Mouse (Mus musculus) liver, adult 2 months (tissue): Measurements from ENCODE around the gene Tfdp1.

Experiments used
- CTCF ChIP-seq: fragments of 200-500 bp; IDR thresholded peaks from 2 replicates; pipeline ENCODE4 v1.5.1; 2011; ENCODE audit warnings: low read depth, low read length, control low read depth
- POLR2A ChIP-seq: fragments of 200-500 bp; IDR thresholded peaks from 2 replicates; pipeline ENCODE4 v1.6.1; 2011; ENCODE audit warnings: low read length, control low read depth; ENCODE audit not compliant: insufficient read depth; ENCODE audit errors: extremely low read depth

- no peak for TF ChIP-seq CTCF
- TF ChIP-seq POLR2A: no peak
These were observed 3.8 kb downstream of the Tfdp1 start for GRCm38 (mm10) chr8:13342340-13342739.
